Mouse (Mus musculus) heart, embryonic 12.5 days (tissue): ENCODE results near the gene B4galt5. TPM values are rescaled to one million over a fixed set of nuclear protein-coding genes. Genes with fewer than 3 reads are reported as not detected.

ENCODE experiments used
- ATAC-seq: fragments of 200-750 bp; cut with Nextera tagmentation; 2 replicates; pipeline ENCODE4 v1.8.0; 2017; ENCODE audit warnings: moderate TSS enrichment, moderate library complexity; ENCODE audit not compliant: insufficient number of reproducible peaks, low FRiP score
- H3K27ac ChIP-seq: fragments of 300-500 bp; sonication (generic); 2 replicates; pipeline ENCODE4 v1.5.1; 2016; ENCODE audit warnings: mild to moderate bottlenecking, moderate library complexity; ENCODE audit not compliant: poor library complexity, severe bottlenecking
- H3K27me3 ChIP-seq: fragments of 300-500 bp; sonication (generic); replicated peaks from 2 replicates; pipeline ENCODE4 v1.6.1; 2016; ENCODE audit warnings: mild to moderate bottlenecking, moderate library complexity
- H3K36me3 ChIP-seq: fragments of 300-500 bp; sonication (generic); 2 replicates; pipeline ENCODE4 v1.6.1; 2016; ENCODE audit warnings: mild to moderate bottlenecking, moderate library complexity
- H3K4me1 ChIP-seq: fragments of 300-500 bp; sonication (generic); replicated peaks from 2 replicates; pipeline ENCODE4 v1.6.1; 2016; ENCODE audit warnings: mild to moderate bottlenecking
- H3K4me2 ChIP-seq: fragments of 300-500 bp; sonication (generic); 2 replicates; pipeline ENCODE4 v1.6.1; 2016; ENCODE audit warnings: mild to moderate bottlenecking, moderate library complexity
- H3K4me3 ChIP-seq: fragments of 300-500 bp; sonication (generic); 2 replicates; pipeline ENCODE4 v1.5.1; 2016; ENCODE audit warnings: mild to moderate bottlenecking
- H3K9ac ChIP-seq: fragments of 300-500 bp; sonication (generic); 2 replicates; pipeline ENCODE4 v1.6.1; 2016; ENCODE audit warnings: mild to moderate bottlenecking, moderate library complexity
- H3K9me3 ChIP-seq: fragments of 300-500 bp; sonication (generic); replicated peaks from 2 replicates; pipeline ENCODE4 v1.6.1; 2016; ENCODE audit warnings: mild to moderate bottlenecking, moderate library complexity
- WGBS: fragments of 180-500 bp; shearing (Covaris S2); methylation state at CpG from one replicate; pipeline ENCODE4 v1.1.7; 2016; 5-methylcytosine and 5-hydroxymethylcytosine counted together
- polyA plus RNA-seq: library from polyadenylated mRNA; unstranded; fragments of >200 nt; fragmentation: Nextera tagmentation; extraction: Ambion mirVana; gene quantifications from 2 replicates; pipeline ENCODE4 v1.2.1, GENCODE M21; 2016

B4galt5 gene
- polyA plus RNA-seq, 1 experiment from 2014 or later, result 14.9 TPM

DNA sequence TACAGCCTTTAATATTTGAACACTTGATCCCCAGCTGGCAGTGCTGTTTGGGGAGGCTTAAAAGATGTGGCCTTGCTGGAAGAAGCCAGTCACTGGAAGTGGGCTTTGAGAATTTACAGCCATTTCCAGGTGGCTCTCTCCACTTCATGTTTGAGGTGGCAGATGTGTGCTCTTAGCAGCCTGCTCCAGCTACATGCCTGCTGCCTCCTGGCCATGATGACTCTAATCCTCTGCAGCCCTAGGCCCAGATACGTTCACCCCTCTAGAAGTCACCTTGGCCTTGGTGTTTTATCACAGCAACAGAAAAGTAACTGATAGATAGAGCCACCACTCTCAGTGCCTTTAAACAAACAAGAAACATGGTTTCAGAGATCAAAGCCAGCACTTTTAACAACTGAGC lies 46.3 kb downstream of the B4galt5 start:
- WGBS, result 26% methylated on average over 1 of the region's 1 CpGs
- Histone ChIP-seq H3K4me1 (peaks cover 42% of the 10 kb centered on the region), H3K9ac (no peak overlapping the region), H3K9me3 (no peaks in the 10 kb centered on the region), H3K4me2 (no peak overlapping the region), H3K27me3 (no peaks in the 10 kb centered on the region), H3K36me3 (peaks cover 83% of the 10 kb centered on the region), H3K4me3 (no peak overlapping the region), H3K27ac (peak overlapping the region; percentile 19; the same call in 1 of the 2 replicates)
- no peak for ATAC-seq

DNA sequence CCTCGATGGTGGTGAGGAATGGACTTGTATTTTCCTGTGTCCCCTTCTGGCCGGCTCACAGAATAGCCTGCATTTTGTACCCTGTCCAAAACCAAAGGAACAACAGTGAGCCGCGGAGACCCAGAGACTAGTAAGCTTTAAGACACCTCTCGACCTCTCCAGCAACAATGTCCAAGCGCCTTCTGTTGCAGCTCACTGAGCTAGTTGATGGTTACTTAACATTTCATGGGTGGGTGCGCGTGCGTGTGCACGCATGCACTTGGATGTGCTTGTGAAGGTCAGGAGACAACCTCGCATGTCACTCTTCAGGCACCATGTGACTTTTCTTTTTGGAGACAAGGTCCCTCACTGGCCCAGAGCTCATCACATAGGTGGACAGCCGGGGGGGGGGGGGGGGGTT lies 47.0 kb downstream of the B4galt5 start:
- ATAC-seq, result no peak
- 92% methylated on average over 12 of the region's 12 CpGs for WGBS
- Histone ChIP-seq H3K36me3 (peaks cover 78% of the 10 kb centered on the region), H3K27ac (no peak overlapping the region), H3K4me1 (peaks cover 39% of the 10 kb centered on the region), H3K4me2 (no peak overlapping the region), H3K4me3 (no peak overlapping the region), H3K9me3 (no peaks in the 10 kb centered on the region), H3K9ac (no peak overlapping the region), H3K27me3 (no peaks in the 10 kb centered on the region)

DNA sequence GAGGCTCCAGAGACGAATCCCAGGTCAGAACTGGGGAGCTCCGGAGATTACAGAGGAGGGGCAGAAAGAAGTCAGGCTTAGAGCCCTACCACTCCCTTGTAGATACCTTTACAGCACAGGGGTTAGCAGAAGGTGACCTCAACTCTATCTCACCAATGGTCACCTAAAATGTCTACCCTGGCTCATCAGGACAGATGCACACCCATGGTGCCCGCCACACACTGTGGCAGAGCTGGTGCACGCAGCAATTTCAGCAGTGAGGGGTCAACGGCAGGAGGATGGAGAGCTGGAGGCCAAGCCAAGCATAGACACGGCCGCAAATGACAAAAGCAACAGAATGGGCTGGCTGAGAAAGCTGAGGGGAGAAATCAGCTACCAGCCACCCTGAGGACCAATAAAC lies 47.4 kb downstream of the B4galt5 start:
- H3K4me1 ChIP-seq, result peaks cover 34% of the 10 kb centered on the region
- no peak overlapping the region for H3K4me2 ChIP-seq
- no peak overlapping the region for H3K4me3 ChIP-seq
- H3K27me3 ChIP-seq, result no peaks in the 10 kb centered on the region
- no peak overlapping the region for H3K9ac ChIP-seq
- H3K27ac ChIP-seq, result no peak overlapping the region
- no peaks in the 10 kb centered on the region for H3K9me3 ChIP-seq
- ATAC-seq, result no peak
- 87% methylated on average over 7 of the region's 7 CpGs for WGBS
- H3K36me3 ChIP-seq, result peaks cover 74% of the 10 kb centered on the region

DNA sequence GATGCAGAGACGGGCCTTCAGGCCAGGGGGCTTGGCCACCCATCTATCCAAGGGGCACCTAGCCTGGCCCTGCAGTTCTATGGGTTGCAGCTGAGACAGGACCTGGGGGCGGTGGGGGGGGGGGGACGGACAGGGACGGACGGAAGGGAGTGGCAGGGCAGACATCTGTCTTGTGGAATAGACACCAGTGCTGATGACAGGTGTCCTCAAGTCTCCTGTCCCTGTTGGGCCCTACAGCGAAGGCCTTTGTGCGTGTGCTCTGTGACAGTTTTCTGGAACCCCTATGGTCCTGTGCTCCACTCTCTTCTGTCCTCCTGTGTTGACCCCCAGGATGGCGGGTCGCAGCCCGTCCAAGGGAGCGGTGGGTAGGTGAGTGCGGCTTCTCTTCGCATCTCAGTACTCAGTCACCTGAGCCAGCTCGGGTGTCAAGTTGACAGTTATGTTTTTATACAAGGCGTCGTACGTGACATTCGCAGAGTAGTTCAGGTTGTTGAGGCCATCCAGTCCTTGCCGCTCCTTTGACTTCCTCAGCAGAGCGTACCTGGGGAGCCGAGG lies 48.0 kb downstream of the B4galt5 start:
- no peak for ATAC-seq
- Histone ChIP-seq H3K36me3 (peaks cover 68% of the 10 kb centered on the region), H3K4me3 (no peak overlapping the region), H3K4me1 (peaks cover 30% of the 10 kb centered on the region), H3K9ac (no peak overlapping the region), H3K4me2 (no peak overlapping the region), H3K9me3 (no peaks in the 10 kb centered on the region), H3K27me3 (no peaks in the 10 kb centered on the region), H3K27ac (no peak overlapping the region)
- 85% methylated on average over 21 of the region's 21 CpGs for WGBS

GRCm38 (mm10) chr2:167299861-167300667 lies 48.9 kb downstream of the B4galt5 start:
- 41% methylated on average over 6 of the region's 6 CpGs for WGBS
- Histone ChIP-seq H3K36me3 (peaks cover 59% of the 10 kb centered on the region), H3K9ac (0 out of 2 replicates have a peak overlapping the region, but pooled peaks have one; percentile 34)

DNA sequence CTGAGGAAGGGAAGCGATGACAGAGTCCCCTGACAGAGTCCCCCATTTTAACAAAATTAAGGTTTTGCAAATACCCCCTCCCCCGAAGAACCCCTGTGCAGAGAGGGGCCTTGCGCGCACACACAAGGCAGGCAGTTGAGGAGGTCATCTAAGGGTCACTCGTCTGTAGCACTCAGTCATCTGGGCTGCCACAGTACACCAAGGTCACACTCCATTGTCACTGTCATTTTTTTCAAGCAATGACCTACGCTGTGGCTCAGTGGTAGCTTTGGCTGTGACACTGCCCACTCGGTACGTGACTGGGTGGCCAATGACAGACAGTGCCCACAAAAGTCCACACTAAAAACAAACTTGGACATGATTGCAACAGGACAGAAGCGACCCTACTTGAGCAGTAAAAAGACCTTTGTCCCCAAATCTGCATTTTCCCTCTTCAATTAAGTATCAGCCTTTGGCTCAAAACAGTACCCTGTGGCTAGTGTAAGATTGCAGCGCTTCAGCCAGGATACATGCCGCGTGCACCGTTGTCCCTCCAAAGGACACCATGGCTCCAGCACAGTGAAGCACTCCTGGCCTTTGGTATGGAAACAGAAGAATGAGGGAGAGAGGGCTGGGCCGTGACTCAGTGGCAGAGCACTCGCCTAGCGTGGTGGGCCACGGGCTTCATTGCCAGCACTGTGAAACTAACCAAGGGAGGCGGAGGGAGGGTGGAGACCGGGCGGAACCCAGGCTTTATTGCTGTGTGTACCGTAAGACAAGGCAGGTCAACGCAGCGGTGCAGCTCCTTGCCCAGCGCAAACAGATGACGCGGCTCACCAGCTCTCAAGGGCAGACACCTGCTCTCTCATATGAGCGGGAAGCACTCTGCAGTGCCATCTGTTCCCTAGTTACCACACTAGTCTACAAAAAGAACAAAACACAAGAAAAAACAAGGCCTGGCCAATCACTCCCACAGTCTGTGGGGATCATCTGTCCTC lies 50.0 kb downstream of the B4galt5 start:
- H3K27me3 ChIP-seq, result no peaks in the 10 kb centered on the region
- H3K27ac ChIP-seq, result peak overlapping the region; percentile 39
- H3K4me1 ChIP-seq, result peaks cover 40% of the 10 kb centered on the region
- H3K4me3 ChIP-seq, result no peak overlapping the region
- H3K36me3 ChIP-seq, result peaks cover 50% of the 10 kb centered on the region
- H3K9ac ChIP-seq, result no peak overlapping the region
- H3K4me2 ChIP-seq, result no peak overlapping the region
- no peaks in the 10 kb centered on the region for H3K9me3 ChIP-seq
- ATAC-seq, result no peak
- WGBS, result 76% methylated on average over 27 of the region's 27 CpGs

More at GRCm38 (mm10) chr2:167299861-167300667, 48.9 kb downstream of the B4galt5 start:
- H3K27ac ChIP-seq, result peak overlapping the region; percentile 3; the same call in 1 of the 2 replicates
- peak; percentile 60 for ATAC-seq
- H3K4me3 ChIP-seq, result no peak overlapping the region
- no peak overlapping the region for H3K4me2 ChIP-seq
- peaks cover 30% of the 10 kb centered on the region for H3K4me1 ChIP-seq
- H3K27me3 ChIP-seq, result no peaks in the 10 kb centered on the region
- H3K9me3 ChIP-seq, result no peaks in the 10 kb centered on the region

DNA sequence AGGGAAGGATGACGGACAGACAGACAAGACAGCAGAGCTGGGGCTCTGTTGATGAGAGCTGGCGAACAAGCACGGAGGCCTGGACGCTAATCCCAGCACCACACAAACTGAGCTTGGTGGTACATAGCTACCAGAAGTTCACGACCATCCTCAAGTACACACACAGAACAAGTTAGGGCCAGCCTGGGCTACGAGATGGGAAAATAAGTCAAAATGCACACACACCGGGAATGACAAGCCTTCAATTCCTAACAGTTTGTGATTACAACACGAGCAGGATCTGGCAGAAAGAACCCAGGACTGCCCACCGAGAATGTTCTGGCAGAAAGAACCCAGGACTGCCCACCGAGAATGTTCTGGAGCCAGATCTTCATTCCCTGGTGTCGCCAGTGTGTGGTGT lies 51.0 kb downstream of the B4galt5 start:
- H3K27me3 ChIP-seq, result no peaks in the 10 kb centered on the region
- H3K4me3 ChIP-seq, result no peak overlapping the region
- no peak overlapping the region for H3K9ac ChIP-seq
- no peak overlapping the region for H3K4me2 ChIP-seq
- H3K4me1 ChIP-seq, result peaks cover 47% of the 10 kb centered on the region
- no peak for ATAC-seq
- peaks cover 40% of the 10 kb centered on the region for H3K36me3 ChIP-seq
- H3K9me3 ChIP-seq, result no peaks in the 10 kb centered on the region
- WGBS, result 87% methylated on average over 11 of the region's 11 CpGs
- no peak overlapping the region for H3K27ac ChIP-seq

GRCm38 (mm10) chr2:167294926-167295325 lies 54.1 kb downstream of the B4galt5 start:
- Histone ChIP-seq H3K9me3 (no peaks in the 10 kb centered on the region), H3K4me3 (peak overlapping the region; percentile 13), H3K27me3 (no peaks in the 10 kb centered on the region), H3K4me1 (peaks cover 48% of the 10 kb centered on the region), H3K9ac (no peak overlapping the region), H3K36me3 (peaks cover 16% of the 10 kb centered on the region), H3K4me2 (peak overlapping the region; percentile 22), H3K27ac (no peak overlapping the region)
- no peak for ATAC-seq
- WGBS, result 54% methylated on average over 15 of the region's 15 CpGs

- Histone ChIP-seq H3K36me3 (peaks cover 9% of the 10 kb centered on the region), H3K27me3 (no peaks in the 10 kb centered on the region), H3K27ac (0 out of 2 replicates have a peak overlapping the region, but pooled peaks have one; percentile 34), H3K4me3 (no peak overlapping the region), H3K9ac (no peak overlapping the region), H3K9me3 (no peaks in the 10 kb centered on the region), H3K4me1 (peaks cover 41% of the 10 kb centered on the region), H3K4me2 (peak overlapping the region; percentile 22; the same call in 1 of the 2 replicates)
- ATAC-seq, result no peak
- WGBS, result 66% methylated on average over 7 of the region's 7 CpGs
Measured at GRCm38 (mm10) chr2:167294216-167294615, 54.8 kb downstream of the B4galt5 start.

DNA sequence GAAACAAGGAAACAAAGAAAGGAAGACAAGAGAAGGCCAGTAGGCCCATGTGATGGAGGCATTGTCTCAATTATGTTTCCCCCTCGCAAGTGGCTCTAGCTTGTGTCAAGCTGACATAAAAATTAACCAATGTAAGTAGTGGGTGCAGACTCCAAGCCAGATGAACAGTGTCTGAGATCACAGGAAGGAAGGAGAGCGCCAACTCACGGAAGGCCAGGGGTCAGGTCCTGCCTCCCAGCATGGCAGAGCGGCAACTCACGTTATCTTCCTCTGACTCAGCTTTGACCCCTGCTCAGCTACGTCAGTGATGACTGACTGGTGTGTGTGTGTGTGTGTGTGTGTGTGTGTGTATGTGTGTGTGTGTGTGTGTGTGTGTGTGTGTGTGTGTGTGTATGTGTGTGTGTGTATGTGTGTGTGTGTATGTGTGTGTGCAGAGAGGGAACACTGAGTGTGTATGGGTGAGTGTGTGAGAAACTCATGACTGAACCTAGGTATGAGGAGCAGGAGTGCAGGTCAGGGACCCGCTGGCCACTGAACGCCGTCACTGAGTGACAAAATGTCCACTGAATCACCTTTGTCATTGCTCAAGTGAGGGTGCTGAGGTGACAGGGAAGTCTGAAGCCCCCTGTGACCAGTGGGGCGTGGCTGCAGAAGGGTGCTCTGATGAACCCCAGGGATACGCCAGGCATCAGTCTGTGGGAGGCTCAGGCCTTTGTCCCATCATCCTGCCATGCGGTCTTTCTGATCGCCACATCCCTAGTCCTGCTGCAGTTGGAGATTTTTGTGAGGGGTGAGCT lies 55.5 kb downstream of the B4galt5 start:
- Histone ChIP-seq H3K36me3 (peaks cover 7% of the 10 kb centered on the region), H3K9ac (no peak overlapping the region), H3K9me3 (no peaks in the 10 kb centered on the region), H3K4me3 (no peak overlapping the region), H3K27me3 (no peaks in the 10 kb centered on the region), H3K4me2 (no peak overlapping the region), H3K4me1 (peaks cover 33% of the 10 kb centered on the region), H3K27ac (peak overlapping the region; percentile 46; the same call in 1 of the 2 replicates)
- 58% methylated on average over 13 of the region's 13 CpGs for whole genome bisulfite sequencing
- ATAC-seq, result peak; percentile 84
